Mouse (Mus musculus) spleen, adult 2 months (tissue): ENCODE data around the gene Rnf8.

Source experiments
- CTCF ChIP-seq: fragments of 200-500 bp; IDR thresholded peaks from 2 replicates; pipeline ENCODE4 v1.5.1; 2011; ENCODE audit warnings: mild to moderate bottlenecking, inconsistent platforms; ENCODE audit not compliant: insufficient read depth, insufficient read length, insufficient replicate concordance; ENCODE audit errors: extremely low read depth
- POLR2A ChIP-seq: fragments of 200-500 bp; IDR thresholded peaks from 2 replicates; pipeline ENCODE4 v1.6.1; 2011; ENCODE audit warnings: low read depth, low read length, inconsistent platforms

DNA sequence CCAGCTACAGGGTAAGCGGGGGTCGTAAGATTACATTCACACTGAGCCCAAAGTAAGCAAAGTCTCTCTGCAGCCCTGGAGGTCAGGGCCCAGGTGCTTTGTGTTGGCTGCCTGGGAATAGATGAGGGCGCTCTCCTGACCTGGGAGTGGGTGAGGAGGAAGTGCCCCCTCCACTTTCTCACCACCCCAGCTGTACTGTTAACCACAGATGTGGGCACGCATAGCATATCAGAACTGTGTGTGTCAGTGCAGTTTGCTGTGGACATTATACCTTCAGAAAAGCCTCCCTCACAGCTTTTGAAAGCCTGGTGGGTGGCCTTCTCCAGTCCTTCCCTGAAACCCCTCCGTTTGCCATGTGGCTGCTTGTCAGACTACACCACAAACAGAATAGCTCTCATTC, 30.3 kb upstream of the Rnf8 start:
- TF ChIP-seq POLR2A (no peak), CTCF (no peak)
